Mouse (Mus musculus) layer of hippocampus, adult 18-20 months (tissue): Measurements from ENCODE around the gene Shank1. TPM values are rescaled to one million over a fixed set of nuclear protein-coding genes. Genes with fewer than 3 reads are reported as not detected.

Source experiments
- DNase-seq, 2 experiments: peaks; one replicate each; pipeline ENCODE4 v3.0.0; 2022; ENCODE audit warnings: low spot score in 2 of 2
- total RNA-seq, 2 experiments: library from RNA; stranded (reverse); gene quantifications; 2 replicates each; pipeline ENCODE4 v1.2.3; 2021

The Shank1 gene
- total RNA-seq, 2 experiments from 2014 or later, result 626 to 653 TPM

GRCm38 (mm10) chr7:44304463-44304774 is 5.6 kb upstream of the Shank1 start:
- no peak for DNase-seq

DNA sequence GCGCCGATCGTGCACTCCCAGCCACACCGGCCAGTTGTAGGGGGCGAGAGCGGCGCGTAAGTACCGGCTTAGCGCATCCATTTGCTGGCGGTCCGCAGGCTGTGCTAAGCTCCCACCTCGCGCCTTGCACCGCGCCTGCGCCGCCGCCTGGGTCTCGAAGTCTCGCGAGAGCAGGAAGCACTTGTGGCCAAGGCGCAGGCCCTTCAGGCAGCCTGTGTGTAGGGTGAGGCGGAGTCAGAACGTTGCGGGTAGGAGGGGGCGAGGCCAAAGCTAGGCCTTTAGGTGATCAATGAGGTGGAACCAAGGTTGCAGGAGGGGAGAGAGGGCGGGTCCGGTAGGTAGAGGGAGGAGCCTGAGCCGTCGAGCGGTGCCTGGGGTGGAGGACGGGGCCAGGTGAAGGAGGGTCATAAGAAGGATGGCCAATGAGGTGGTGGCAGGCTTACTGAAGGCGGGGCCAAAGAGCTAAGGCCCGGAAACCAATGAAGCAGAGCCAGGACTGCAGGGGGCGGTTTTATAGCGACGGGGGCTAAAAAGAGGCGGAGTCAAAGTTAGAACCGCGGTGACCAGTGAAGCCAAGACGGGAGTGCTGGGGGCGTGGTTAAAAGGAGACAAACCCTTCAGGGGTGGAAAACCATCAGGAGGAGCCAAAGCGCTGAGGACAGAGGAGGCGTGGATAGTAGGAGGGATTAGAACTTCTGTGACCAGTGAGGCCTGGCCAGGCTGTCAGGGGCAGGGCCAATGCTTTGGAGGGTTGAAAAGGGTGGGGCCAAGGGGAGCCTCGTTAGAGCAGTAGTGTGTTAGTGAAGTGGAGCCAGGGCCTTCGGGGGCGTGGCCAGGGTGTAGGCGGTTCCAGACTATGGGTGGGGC is 5.0 kb upstream of the Shank1 start:
- DNase-seq, result peak; percentile 96 to 98

DNA sequence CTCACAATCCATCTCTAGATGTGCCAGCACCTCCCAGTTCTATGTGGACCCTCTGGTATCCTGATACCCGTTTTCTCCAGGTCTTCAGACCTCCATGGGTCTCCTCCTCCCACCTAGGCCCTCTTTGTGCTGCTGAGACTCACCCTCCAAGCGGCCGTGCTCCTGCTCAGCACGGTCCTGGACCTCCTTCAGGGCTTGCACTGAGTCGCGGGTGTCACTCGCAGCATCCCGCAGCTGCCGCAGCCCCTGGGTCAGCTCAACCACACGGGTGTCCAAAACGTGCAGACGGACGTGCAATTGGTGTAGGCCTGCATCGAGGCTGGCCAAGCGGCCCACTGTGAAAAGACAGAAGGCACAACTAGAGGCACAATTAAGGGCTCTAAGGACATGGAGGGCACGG is 4.4 kb upstream of the Shank1 start:
- DNase-seq, result no peak

DNA sequence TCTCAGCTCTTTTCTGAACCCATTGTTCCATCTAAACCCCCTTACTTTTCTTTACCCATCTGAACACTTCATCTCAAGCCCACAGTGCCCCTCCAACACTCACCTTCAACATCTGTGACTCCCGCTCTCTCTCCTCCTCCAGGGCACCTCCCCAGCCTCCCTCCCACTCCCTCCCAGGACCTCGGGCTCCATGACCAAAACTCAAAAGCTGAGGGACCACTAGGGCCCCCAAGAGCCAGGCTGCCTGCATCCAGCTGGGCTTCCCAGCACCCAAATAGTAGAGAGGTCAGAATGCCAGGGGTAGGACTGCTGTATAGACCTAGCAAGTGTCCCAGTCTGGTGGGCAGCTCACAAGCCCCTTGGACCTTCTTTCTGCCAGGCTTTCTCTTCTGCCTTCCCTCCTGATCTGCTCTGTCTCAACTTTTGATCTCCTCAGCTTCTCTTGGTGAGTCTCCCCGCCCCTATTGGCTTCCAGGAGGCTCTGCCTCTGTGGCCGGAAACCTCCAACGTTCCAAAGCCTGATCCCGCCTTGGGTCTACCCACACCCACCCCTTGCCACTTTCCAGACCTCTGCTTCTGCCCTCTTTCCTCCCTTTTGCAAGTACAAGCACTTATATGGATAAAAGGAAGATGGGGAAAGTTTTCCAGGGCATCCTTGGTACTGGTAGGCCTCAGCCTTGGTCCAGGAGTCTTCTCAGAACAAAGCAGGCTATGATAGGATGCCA is 3.4 kb upstream of the Shank1 start, which contains the start of gene Clec11a:
Gene Clec11a, minus strand, starts transcription at position 387 of the 725 bp plus-strand sequence.
- DNase-seq, result no peak

DNA sequence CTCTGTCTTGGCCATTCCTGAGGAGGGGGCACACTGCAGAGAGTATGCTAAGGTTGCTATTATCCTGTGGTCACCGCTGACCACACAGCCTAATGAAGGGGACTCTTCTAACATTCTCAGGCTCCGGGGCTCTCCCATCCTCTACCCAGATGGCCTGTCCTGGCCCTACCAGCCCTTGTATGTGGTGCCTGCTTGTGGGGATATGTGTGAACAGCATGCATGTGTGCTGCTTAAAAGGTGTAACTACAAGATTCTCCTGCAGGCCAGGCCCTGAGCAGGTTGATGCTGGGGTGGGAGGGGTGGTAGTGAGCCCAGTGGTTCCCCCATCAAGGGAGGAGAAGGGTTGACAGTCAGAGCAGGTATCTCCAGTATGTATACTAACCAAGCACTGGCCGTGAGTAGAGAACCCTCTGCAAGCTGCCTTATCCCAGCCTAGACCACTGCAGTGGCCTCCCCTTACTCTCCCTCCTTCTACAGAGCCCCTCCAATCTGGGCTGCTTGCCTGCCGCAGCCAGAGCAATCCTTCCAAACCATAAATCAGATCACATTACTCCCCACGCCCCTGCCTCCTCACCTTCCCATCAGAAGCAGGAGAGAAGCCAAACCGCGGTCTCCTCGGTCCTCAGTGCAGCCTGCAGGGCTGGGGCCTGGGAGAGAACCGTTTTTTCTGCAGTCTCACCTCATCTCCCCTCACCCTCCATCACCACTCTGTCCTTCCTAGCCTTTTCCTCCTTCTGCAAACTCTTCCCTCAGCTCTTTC is 2.6 kb upstream of the Shank1 start:
- no peak for DNase-seq

DNA sequence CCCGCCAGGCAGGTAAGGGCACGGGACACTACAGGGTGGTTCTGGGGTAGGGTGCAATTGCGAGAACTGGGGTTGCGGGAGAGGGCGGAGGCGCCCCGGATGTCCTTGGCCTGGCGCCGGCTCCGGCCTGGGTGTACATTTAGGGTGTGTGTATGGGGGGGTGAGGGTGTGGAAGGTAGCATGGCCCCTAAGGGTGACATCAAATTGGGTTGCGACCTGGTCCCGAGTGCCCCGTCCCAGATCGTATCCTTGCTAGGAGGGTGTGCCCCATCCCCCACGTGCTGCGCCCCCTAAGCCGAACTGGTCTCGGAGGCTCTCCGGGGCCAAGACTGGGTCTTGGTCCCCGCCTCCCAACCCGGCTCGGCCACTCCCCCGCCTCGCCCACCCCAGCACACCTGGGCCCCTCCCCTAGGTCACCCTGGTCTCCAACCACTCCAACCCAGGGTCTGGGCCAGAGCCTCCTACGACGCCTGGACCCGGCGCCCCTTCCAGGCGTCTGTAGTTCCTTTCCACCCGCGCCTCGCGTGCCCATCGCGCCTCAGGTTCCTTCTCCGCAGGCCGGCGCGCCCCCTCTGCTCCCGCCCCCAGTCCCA is 328 bp downstream of the Shank1 start:
- DNase-seq, result no peak

DNA sequence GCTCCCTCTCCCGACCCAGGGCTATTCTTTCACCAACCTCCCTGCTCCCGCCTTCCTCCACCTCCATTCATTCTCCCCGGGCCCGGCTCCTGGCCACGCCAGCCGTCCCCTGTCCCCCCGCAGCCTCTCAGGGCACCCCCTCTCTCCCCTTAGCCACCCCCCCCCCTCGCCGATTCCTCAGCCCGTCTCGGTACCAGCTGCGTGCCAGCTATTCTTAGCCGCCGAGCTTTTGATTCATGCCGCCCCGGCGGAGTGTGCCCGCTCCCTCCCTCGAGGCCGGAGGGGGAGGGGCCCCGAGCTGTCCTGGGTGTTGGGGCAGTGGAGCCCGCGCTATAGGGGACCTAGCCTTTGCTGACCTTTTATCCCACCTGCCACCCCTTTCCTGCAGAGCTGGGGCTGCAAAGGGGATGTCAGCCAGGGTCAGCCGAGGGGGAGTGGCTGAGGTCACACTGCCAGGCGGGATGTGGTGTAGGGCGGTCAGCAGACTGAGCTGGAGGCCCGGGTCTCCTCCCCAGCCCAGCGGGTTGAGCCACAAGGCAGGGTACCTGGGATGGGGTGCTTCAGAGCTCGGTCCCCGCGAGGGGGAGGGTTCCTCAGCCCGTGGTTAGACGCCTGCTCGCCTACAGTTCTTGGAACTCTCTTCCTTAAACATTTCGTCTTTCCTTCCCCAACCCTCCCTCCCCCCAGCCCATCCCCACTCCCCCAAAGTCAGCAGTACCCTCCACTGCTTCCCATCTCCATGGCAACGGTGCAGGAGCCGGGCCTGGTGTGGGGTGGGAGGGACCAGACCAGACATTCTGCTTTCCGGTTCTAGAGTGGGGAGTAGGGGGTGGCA is 1.0 kb downstream of the Shank1 start:
- peak in 1 of 2 experiments; percentile 65 for DNase-seq

- DNase-seq, result no peak
These were observed 1.8 kb downstream of the Shank1 start for GRCm38 (mm10) chr7:44311713-44312304.

- DNase-seq, result no peak
These were observed 2.4 kb downstream of the Shank1 start for GRCm38 (mm10) chr7:44312484-44312883.

- DNase-seq, result no peak
These were observed 7.9 kb downstream of the Shank1 start for GRCm38 (mm10) chr7:44317913-44318312.

- DNase-seq, result peak; percentile 67 to 86
These were observed 10.8 kb downstream of the Shank1 start for GRCm38 (mm10) chr7:44320886-44321285.

DNA sequence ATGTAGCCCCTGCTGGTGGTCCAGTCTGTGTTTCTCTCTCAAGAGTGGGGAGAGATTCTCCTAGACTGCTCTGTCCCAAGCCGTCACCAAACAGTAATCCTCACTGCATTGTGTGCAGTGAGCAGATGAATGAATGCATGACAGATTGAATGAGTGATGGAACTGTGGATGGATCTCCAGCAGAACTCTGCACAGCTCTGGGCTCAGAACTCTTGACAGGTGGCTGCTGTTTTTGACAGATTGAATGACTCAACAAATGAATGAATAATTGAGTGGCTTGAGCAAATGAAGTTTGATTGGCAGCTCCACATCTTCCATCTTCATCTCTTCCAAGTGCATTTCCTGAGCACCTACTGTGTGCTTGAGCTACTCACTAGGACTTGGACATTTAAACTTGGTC is 12.2 kb downstream of the Shank1 start:
- peak in 1 of 2 experiments; percentile 85 for DNase-seq

DNA sequence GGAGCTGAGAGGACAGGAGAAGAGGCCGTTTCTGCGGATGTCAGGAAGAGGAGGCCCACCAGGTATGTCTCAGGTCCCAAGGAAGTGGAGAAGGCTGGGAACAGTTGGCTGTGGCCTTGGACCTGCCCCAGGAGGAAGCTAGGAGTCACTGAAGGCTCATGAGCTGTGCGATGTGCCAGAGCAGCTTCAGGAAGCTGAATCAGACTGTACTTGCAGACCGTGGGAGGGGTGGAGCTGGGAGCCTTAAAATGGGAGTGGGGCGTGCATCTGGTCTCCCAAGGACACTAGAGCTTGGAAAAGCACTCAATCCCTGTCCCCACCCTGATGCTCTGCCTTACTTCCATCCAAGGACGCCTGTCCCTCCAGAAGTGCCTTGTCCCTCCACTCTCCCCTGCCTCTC is 16.6 kb downstream of the Shank1 start:
- DNase-seq, result peak in 1 of 2 experiments; percentile 36

DNA sequence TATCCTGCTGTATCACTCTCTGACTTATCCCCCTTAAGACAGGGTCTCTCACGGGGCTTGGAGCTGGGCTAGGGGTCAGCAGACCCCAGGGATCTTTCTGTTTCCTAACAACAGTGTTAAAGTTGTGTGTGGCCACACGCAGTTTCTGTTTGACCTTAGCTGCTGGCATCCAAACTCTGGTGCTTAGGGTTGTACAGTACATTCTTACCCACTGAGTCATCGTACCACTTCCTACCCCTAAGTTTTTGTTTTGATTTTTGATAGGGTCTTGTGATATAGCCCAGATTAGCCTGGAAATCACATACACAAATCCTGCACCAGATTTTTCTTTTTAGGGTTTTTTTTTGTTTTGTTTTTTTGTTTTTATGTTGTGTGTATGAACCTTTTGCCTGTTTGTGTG is 22.3 kb downstream of the Shank1 start:
- DNase-seq, result no peak

DNA sequence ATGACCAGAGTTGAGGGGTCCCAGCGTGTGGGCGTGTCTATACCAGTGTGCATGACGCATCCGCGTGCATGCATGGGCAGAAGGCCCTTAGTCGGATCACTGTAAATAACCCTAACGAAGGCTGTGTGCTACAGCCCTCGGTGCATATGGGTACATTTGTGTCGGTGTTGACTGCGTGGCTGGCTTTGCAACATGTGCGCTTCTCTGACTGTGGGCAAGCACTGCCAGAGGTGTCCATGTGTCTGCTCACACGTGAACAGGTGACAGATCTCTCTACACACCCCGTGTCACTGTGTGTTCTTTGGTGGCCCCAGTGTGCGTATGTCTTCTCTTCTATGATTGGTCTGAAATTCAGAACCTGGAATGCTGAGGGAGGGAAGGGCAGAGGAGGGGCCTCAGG is 24.1 kb downstream of the Shank1 start:
- peak in 1 of 2 experiments; percentile 26 for DNase-seq

GRCm38 (mm10) chr7:44335031-44335878 is 25.2 kb downstream of the Shank1 start:
- peak in 1 of 2 experiments; percentile 49 for DNase-seq

- peak in 1 of 2 experiments; percentile 78 for DNase-seq
These were observed 26.3 kb downstream of the Shank1 start for GRCm38 (mm10) chr7:44336046-44337021.
